Mouse (Mus musculus) kidney, embryonic 15.5 days (tissue): ENCODE data around the gene Wbp11. TPM values are rescaled to one million over a fixed set of nuclear protein-coding genes. Genes with fewer than 3 reads are reported as not detected.

Source experiments
- ATAC-seq: fragments of 200-750 bp; cut with Nextera tagmentation; replicated peaks from 2 replicates; pipeline ENCODE4 v1.8.0; 2017; ENCODE audit warnings: moderate TSS enrichment; ENCODE audit not compliant: low FRiP score
- H3K27ac ChIP-seq: fragments of 300-500 bp; sonication (generic); 2 replicates; pipeline ENCODE4 v1.5.1; 2015; ENCODE audit warnings: mild to moderate bottlenecking, inconsistent platforms
- H3K27me3 ChIP-seq: fragments of 300-500 bp; sonication (generic); 2 replicates; pipeline ENCODE4 v1.6.1; 2015; ENCODE audit warnings: inconsistent platforms
- H3K36me3 ChIP-seq: fragments of 300-500 bp; sonication (generic); 2 replicates; pipeline ENCODE4 v1.6.1; 2015; ENCODE audit warnings: inconsistent platforms
- H3K4me1 ChIP-seq: fragments of 300-500 bp; sonication (generic); 2 replicates; pipeline ENCODE4 v1.6.1; 2015; ENCODE audit warnings: inconsistent platforms
- H3K4me2 ChIP-seq: fragments of 300-500 bp; sonication (generic); 2 replicates; pipeline ENCODE4 v1.6.1; 2015; ENCODE audit warnings: moderate library complexity, mild to moderate bottlenecking, inconsistent platforms
- H3K4me3 ChIP-seq: fragments of 300-500 bp; sonication (generic); replicated peaks from 2 replicates; pipeline ENCODE4 v1.5.1; 2015; ENCODE audit warnings: mild to moderate bottlenecking, inconsistent platforms
- H3K9ac ChIP-seq: fragments of 300-500 bp; sonication (generic); 2 replicates; pipeline ENCODE4 v1.6.1; 2015; ENCODE audit warnings: mild to moderate bottlenecking, inconsistent platforms
- H3K9me3 ChIP-seq: fragments of 300-500 bp; sonication (generic); replicated peaks from 2 replicates; pipeline ENCODE4 v1.6.1; 2016; ENCODE audit warnings: inconsistent platforms
- WGBS: fragments of 180-500 bp; shearing (Covaris S2); methylation state at CpG from one replicate; pipeline ENCODE4 v1.1.7; 2015; ENCODE audit warnings: mixed read lengths; 5-methylcytosine and 5-hydroxymethylcytosine counted together
- polyA plus RNA-seq: library from polyadenylated mRNA; unstranded; fragments of >200 nt; fragmentation: Nextera tagmentation; extraction: Ambion mirVana; gene quantifications from 2 replicates; pipeline ENCODE4 v1.2.1, GENCODE M21; 2015

Gene Wbp11
- polyA plus RNA-seq, 1 experiment from 2014 or later: 120 TPM

GRCm38 (mm10) chr6:136809077-136809476, 19.0 kb downstream of the Wbp11 start:
- peaks cover 31% of the 10 kb centered on the region for H3K36me3 ChIP-seq
- peaks cover 26% of the 10 kb centered on the region for H3K4me1 ChIP-seq
- peak overlapping the region; percentile 94 for H3K4me2 ChIP-seq
- no peak for ATAC-seq
- no peaks in the 10 kb centered on the region for H3K9me3 ChIP-seq
- H3K27ac ChIP-seq: peak overlapping the region; percentile 69; the same call in 1 of the 2 replicates
- H3K4me3 ChIP-seq: peak overlapping the region; percentile 90
- H3K27me3 ChIP-seq: no peaks in the 10 kb centered on the region
- H3K9ac ChIP-seq: peak overlapping the region; percentile 62
- 34% methylated on average over 14 of the region's 14 CpGs for WGBS

- H3K9me3 ChIP-seq: no peaks in the 10 kb centered on the region
- H3K27me3 ChIP-seq: no peaks in the 10 kb centered on the region
- peak overlapping the region; percentile 94 for H3K4me2 ChIP-seq
- ATAC-seq: peak; percentile 10
- H3K9ac ChIP-seq: peak overlapping the region; percentile 62
- H3K36me3 ChIP-seq: peaks cover 26% of the 10 kb centered on the region
- H3K4me3 ChIP-seq: peak overlapping the region; percentile 90
- WGBS: under 1% methylated on average over 28 of the region's 28 CpGs
- H3K4me1 ChIP-seq: peaks cover 26% of the 10 kb centered on the region
- peak overlapping the region; percentile 69; the same call in 1 of the 2 replicates for H3K27ac ChIP-seq
These were observed 19.4 kb downstream of the Wbp11 start for GRCm38 (mm10) chr6:136808631-136809046.

GRCm38 (mm10) chr6:136808014-136808417, 20.0 kb downstream of the Wbp11 start, which contains the start of gene H2afj:
H2afj (plus strand) TSS chr6:136808244.
- peak within 1 kb of the TSS; percentile 62 for H3K9ac ChIP-seq
- ATAC-seq: peak; percentile 88
- peak within 1 kb of the TSS; percentile 91 for H3K27ac ChIP-seq
- peaks cover 32% of the 10 kb centered on the region for H3K4me1 ChIP-seq
- H3K9me3 ChIP-seq: no peaks in the 10 kb centered on the region
- H3K4me2 ChIP-seq: peak within 1 kb of the TSS; percentile 94
- H3K4me3 ChIP-seq: peak within 1 kb of the TSS; percentile 90
- no peaks in the 10 kb centered on the region for H3K27me3 ChIP-seq
- WGBS: under 1% methylated on average over 34 of the region's 34 CpGs
- peaks cover 20% of the 10 kb centered on the region for H3K36me3 ChIP-seq

GRCm38 (mm10) chr6:136807395-136808013, 20.5 kb downstream of the Wbp11 start:
- peak overlapping the region; percentile 38 for H3K9ac ChIP-seq
- H3K4me2 ChIP-seq: peak overlapping the region; percentile 94
- no peaks in the 10 kb centered on the region for H3K9me3 ChIP-seq
- peaks cover 15% of the 10 kb centered on the region for H3K36me3 ChIP-seq
- ATAC-seq: 0 out of 2 replicates have a peak, but pooled peaks have one; percentile 0
- 44% methylated on average over 18 of the region's 18 CpGs for WGBS
- H3K4me3 ChIP-seq: peak overlapping the region; percentile 90
- peak overlapping the region; percentile 91 for H3K27ac ChIP-seq
- H3K4me1 ChIP-seq: peaks cover 35% of the 10 kb centered on the region
- H3K27me3 ChIP-seq: no peaks in the 10 kb centered on the region

GRCm38 (mm10) chr6:136806819-136807218, 21.2 kb downstream of the Wbp11 start:
- no peak overlapping the region for H3K9ac ChIP-seq
- peak overlapping the region; percentile 94; the same call in 1 of the 2 replicates for H3K4me2 ChIP-seq
- 69% methylated on average over 5 of the region's 5 CpGs for WGBS
- ATAC-seq: no peak
- peaks cover 8% of the 10 kb centered on the region for H3K36me3 ChIP-seq
- H3K9me3 ChIP-seq: no peaks in the 10 kb centered on the region
- H3K4me1 ChIP-seq: peaks cover 35% of the 10 kb centered on the region
- no peaks in the 10 kb centered on the region for H3K27me3 ChIP-seq
- H3K4me3 ChIP-seq: no peak overlapping the region
- peak overlapping the region; percentile 91; the same call in 1 of the 2 replicates for H3K27ac ChIP-seq

- Histone ChIP-seq H3K27me3 (no peaks in the 10 kb centered on the region), H3K27ac (peak overlapping the region; percentile 100), H3K9me3 (no peaks in the 10 kb centered on the region), H3K4me2 (no peak overlapping the region), H3K36me3 (peaks cover 5% of the 10 kb centered on the region; the same call in 1 of the 2 replicates), H3K9ac (no peak overlapping the region), H3K4me1 (peaks cover 35% of the 10 kb centered on the region), H3K4me3 (no peak overlapping the region)
- ATAC-seq: no peak
- 88% methylated on average over 1 of the region's 1 CpGs for WGBS
These were observed 22.6 kb downstream of the Wbp11 start for GRCm38 (mm10) chr6:136805409-136805775.

GRCm38 (mm10) chr6:136804705-136805408, 23.2 kb downstream of the Wbp11 start:
- Histone ChIP-seq H3K4me1 (peaks cover 35% of the 10 kb centered on the region), H3K9ac (peak overlapping the region; percentile 48), H3K4me3 (peak overlapping the region; percentile 78), H3K27me3 (no peaks in the 10 kb centered on the region), H3K9me3 (no peaks in the 10 kb centered on the region), H3K4me2 (peak overlapping the region; percentile 88), H3K27ac (peak overlapping the region; percentile 100), H3K36me3 (no peaks in the 10 kb centered on the region)
- ATAC-seq: no peak
- WGBS: 32% methylated on average over 9 of the region's 9 CpGs

- Histone ChIP-seq H3K27ac (peak within 1 kb of the TSS; percentile 100), H3K4me3 (peak within 1 kb of the TSS; percentile 78), H3K4me2 (peak within 1 kb of the TSS; percentile 88), H3K27me3 (no peaks in the 10 kb centered on the region), H3K4me1 (peaks cover 26% of the 10 kb centered on the region), H3K9me3 (no peaks in the 10 kb centered on the region), H3K36me3 (no peaks in the 10 kb centered on the region), H3K9ac (peak within 1 kb of the TSS; percentile 93)
- under 1% methylated on average over 50 of the region's 50 CpGs for WGBS
- ATAC-seq: peak; percentile 79
These were observed 24.0 kb downstream of the Wbp11 start, which contains the start of gene Hist4h4 for GRCm38 (mm10) chr6:136803739-136804633. Hist4h4 (minus strand) TSS chr6:136804415.

- Histone ChIP-seq H3K4me1 (peaks cover 22% of the 10 kb centered on the region), H3K4me2 (peak overlapping the region; percentile 88), H3K9me3 (no peaks in the 10 kb centered on the region), H3K27me3 (no peaks in the 10 kb centered on the region), H3K36me3 (no peaks in the 10 kb centered on the region), H3K27ac (peak overlapping the region; percentile 100), H3K9ac (peak overlapping the region; percentile 93), H3K4me3 (peak overlapping the region; percentile 78)
- peak; percentile 2; the same call in 1 of the 2 replicates for ATAC-seq
- 20% methylated on average over 12 of the region's 12 CpGs for WGBS
These were observed 24.8 kb downstream of the Wbp11 start for GRCm38 (mm10) chr6:136803093-136803738.

GRCm38 (mm10) chr6:136801274-136801673, 26.8 kb downstream of the Wbp11 start:
- no peak overlapping the region for H3K27ac ChIP-seq
- H3K4me2 ChIP-seq: no peak overlapping the region
- H3K4me1 ChIP-seq: peaks cover 16% of the 10 kb centered on the region
- no peaks in the 10 kb centered on the region for H3K27me3 ChIP-seq
- no peak overlapping the region for H3K4me3 ChIP-seq
- H3K9me3 ChIP-seq: no peaks in the 10 kb centered on the region
- H3K9ac ChIP-seq: no peak overlapping the region
- 86% methylated on average over 6 of the region's 6 CpGs for whole genome bisulfite sequencing
- no peak for ATAC-seq
- H3K36me3 ChIP-seq: no peaks in the 10 kb centered on the region

GRCm38 (mm10) chr6:136800710-136801109, 27.3 kb downstream of the Wbp11 start:
- Histone ChIP-seq H3K27ac (no peak overlapping the region), H3K9ac (no peak overlapping the region), H3K36me3 (no peaks in the 10 kb centered on the region), H3K4me2 (no peak overlapping the region), H3K9me3 (no peaks in the 10 kb centered on the region), H3K4me1 (peaks cover 16% of the 10 kb centered on the region), H3K27me3 (no peaks in the 10 kb centered on the region), H3K4me3 (no peak overlapping the region)
- no peak for ATAC-seq
- WGBS: 92% methylated on average over 8 of the region's 8 CpGs
